8 mouse cellular contexts compared by ENCODE assay signal in the genomic region with DNA sequence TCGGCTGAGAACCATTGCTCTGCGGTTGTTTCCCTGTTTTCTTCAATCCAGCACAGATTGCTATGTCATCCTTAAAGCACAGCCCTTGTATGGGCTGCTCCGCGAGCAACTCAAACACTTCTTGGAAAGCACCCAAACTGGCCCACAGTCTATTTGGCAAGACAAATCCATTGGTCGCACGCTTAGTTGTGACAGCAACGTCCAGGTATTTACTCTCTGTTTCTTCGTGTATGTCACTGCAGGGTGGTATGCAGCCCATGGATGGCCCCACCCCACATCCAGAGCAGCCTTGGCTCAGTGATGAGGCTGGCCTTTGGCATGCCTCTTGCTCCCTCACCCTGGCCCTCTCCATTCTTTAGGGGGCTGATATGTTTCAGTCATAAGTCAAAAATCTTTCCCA. TPM values are rescaled to one million over a fixed set of nuclear protein-coding genes. Genes with fewer than 3 reads are reported as not detected.
DNase-seq lines count a peak whose midpoint lies in the region; ATAC-seq and TF ChIP-seq lines count a peak whose summit lies in the region.

No protein-coding gene starts in this region.

- no peak overlapping the region for H3K27ac ChIP-seq in kidney, postnatal 0 days
- no peak overlapping the region for H3K27ac ChIP-seq in kidney, embryonic 16.5 days (ENCODE audit: low read length)
- peak overlapping the region; percentile 81 for H3K27ac ChIP-seq in embryonic fibroblast, embryonic 13.5 days (ENCODE audit: insufficient read depth, low read length)
- peak overlapping the region; percentile 22; the same call in 1 of the 2 replicates for H3K27ac ChIP-seq in lung, embryonic 14.5 days (ENCODE audit: low read depth)

- no peak for TF ChIP-seq POLR2A in embryonic fibroblast, embryonic 13.5 days (IDR thresholded peaks at IDR 0.05; ENCODE audit: low read depth, low read length)

- no peaks in the 10 kb centered on the region for H3K36me3 ChIP-seq in kidney, postnatal 0 days (ENCODE audit: insufficient read depth, low read length)
- no peaks in the 10 kb centered on the region for H3K36me3 ChIP-seq in kidney, embryonic 16.5 days (ENCODE audit: insufficient read depth, low read length)
- no peaks in the 10 kb centered on the region for H3K36me3 ChIP-seq in lung, embryonic 14.5 days (ENCODE audit: insufficient read depth)

- H3K9ac ChIP-seq in kidney, postnatal 0 days (ENCODE audit: low read depth, low read length): no peak overlapping the region
- H3K9ac ChIP-seq in kidney, embryonic 16.5 days (replicated peaks; ENCODE audit: low read length): no peak overlapping the region
- H3K9ac ChIP-seq in lung, embryonic 14.5 days: no peak overlapping the region

- H3K27me3 ChIP-seq in kidney, postnatal 0 days (ENCODE audit: insufficient read depth, low read length): no peaks in the 10 kb centered on the region
- no peaks in the 10 kb centered on the region for H3K27me3 ChIP-seq in kidney, embryonic 16.5 days (ENCODE audit: insufficient read depth, low read length)
- H3K27me3 ChIP-seq in Patski: no peaks in the 10 kb centered on the region
- no peaks in the 10 kb centered on the region for H3K27me3 ChIP-seq in lung, embryonic 14.5 days (ENCODE audit: insufficient read depth, low read length)

- H3K4me1 ChIP-seq in kidney, postnatal 0 days (replicated peaks; ENCODE audit: insufficient read depth, low read length): no peaks in the 10 kb centered on the region
- no peaks in the 10 kb centered on the region for H3K4me1 ChIP-seq in kidney, embryonic 16.5 days (ENCODE audit: insufficient read depth, low read length)
- peaks cover 4% of the 10 kb centered on the region; the same call in 1 of the 2 replicates for H3K4me1 ChIP-seq in embryonic fibroblast, embryonic 13.5 days (ENCODE audit: control insufficient read depth, insufficient read depth, low read length)
- 0 out of 2 replicates have a peak, but pooled peaks cover 2% of the 10 kb centered on the region for H3K4me1 ChIP-seq in lung, embryonic 14.5 days (ENCODE audit: insufficient read depth)

- CTCF ChIA-PET in Patski (lab: Charles Lee): no interaction called here

- no peaks in the 10 kb centered on the region for H3K9me3 ChIP-seq in kidney, postnatal 0 days (replicated peaks; ENCODE audit: low read length)
- H3K9me3 ChIP-seq in kidney, embryonic 16.5 days (ENCODE audit: low read length): no peaks in the 10 kb centered on the region
- no peaks in the 10 kb centered on the region for H3K9me3 ChIP-seq in lung, embryonic 14.5 days (ENCODE audit: low read depth, low read length)

- in situ Hi-C loops in Patski (cut with MboI; ENCODE audit: low pct_unique_long_range_greater_than_20kb): no loop called here

- no peak for TF ChIP-seq CTCF in kidney, postnatal 0 days (IDR thresholded peaks at IDR 0.05; ENCODE audit: low read depth)
- no peak for TF ChIP-seq CTCF in Patski (IDR thresholded peaks at IDR 0.05)
- no peak for TF ChIP-seq CTCF in embryonic fibroblast, embryonic 13.5 days (IDR thresholded peaks at IDR 0.05; ENCODE audit: borderline replicate concordance, insufficient read depth, low read length)
- no peak for TF ChIP-seq CTCF in lung, embryonic 14.5 days (IDR thresholded peaks at IDR 0.05; ENCODE audit: low read depth)

- H3K4me2 ChIP-seq in kidney, postnatal 0 days (ENCODE audit: low read length): no peak overlapping the region
- no peak overlapping the region for H3K4me2 ChIP-seq in kidney, embryonic 16.5 days (replicated peaks; ENCODE audit: low read depth, low read length)
- no peak overlapping the region for H3K4me2 ChIP-seq in lung, embryonic 14.5 days

- no peak for ATAC-seq in kidney, postnatal 0 days (replicated peaks; ENCODE audit: low FRiP score, low read depth)
- ATAC-seq in kidney, embryonic 16.5 days (ENCODE audit: low FRiP score, low TSS enrichment): no peak
- peak; percentile 87 for ATAC-seq in Patski
- peak; percentile 82; the same call in 1 of the 2 replicates for ATAC-seq in lung, embryonic 14.5 days (ENCODE audit: insufficient read depth)

- DNase-seq in kidney, postnatal 0 days (ENCODE audit: low spot score): peak; percentile 40
- DNase-seq in Patski (ENCODE audit: low read depth, low spot score): no peak
- DNase-seq in lung, embryonic 14.5 days: peak; percentile 91
- no peak for DNase-seq in left cerebral cortex, adult 18-20 months (ENCODE audit: low spot score in 2 of 2)
- DNase-seq in frontal cortex, postnatal 25 days (ENCODE audit: low spot score in 2 of 2): no peak
- no peak for DNase-seq in spleen, postnatal 10 days (ENCODE audit: low spot score in 2 of 2)

- H3K4me3 ChIP-seq in kidney, postnatal 0 days (replicated peaks; ENCODE audit: low read depth, low read length): no peak overlapping the region
- no peak overlapping the region for H3K4me3 ChIP-seq in kidney, embryonic 16.5 days (ENCODE audit: low read length)
- no peak overlapping the region for H3K4me3 ChIP-seq in embryonic fibroblast, embryonic 13.5 days (ENCODE audit: insufficient read depth, low read length)
- H3K4me3 ChIP-seq in lung, embryonic 14.5 days (ENCODE audit: low read depth, low read length): no peak overlapping the region

- 64% methylated on average over 8 of the region's 8 CpGs for WGBS in kidney, postnatal 0 days
- 67% methylated on average over 8 of the region's 8 CpGs for WGBS in kidney, embryonic 16.5 days
- 20% methylated on average over 8 of the region's 8 CpGs for WGBS in lung, embryonic 14.5 days

- POLR2A ChIA-PET in Patski (lab: Charles Lee): no interaction called here

RNA-seq across cellular contexts. Expression of gene Ipo5, which starts 42.5 kb away (rescaled TPM):
- 49.8 and 55.1 TPM in 2 replicates for polyA plus RNA-seq in kidney, postnatal 0 days (2015; fragmentation: Nextera tagmentation; extraction: Ambion mirVana)
- polyA plus RNA-seq in kidney, embryonic 16.5 days (2015; fragmentation: Nextera tagmentation; extraction: Ambion mirVana): 96.3 and 103 TPM in 2 replicates
- polyA plus RNA-seq in Patski (2021): 137 TPM
- 205 and 228 TPM in 2 replicates for polyA plus RNA-seq in embryonic fibroblast, embryonic 13.5 days (2011; ENCODE audit: insufficient read length, low read depth, missing spikeins)
- polyA plus RNA-seq in lung, embryonic 14.5 days (2014; fragmentation: Nextera tagmentation; extraction: Ambion mirVana): 131 and 132 TPM in 2 replicates
- total RNA-seq in left cerebral cortex, adult 18-20 months (2021): 100 to 1,000 TPM; 107 to 108 TPM

Comparison
In these comparisons a context has a peak if more than half of its experiments do, and no peak if none do; other contexts are left out.
1. ATAC-seq: peak in Patski (single experiment) and lung, embryonic 14.5 days (single experiment); none in kidney, postnatal 0 days (single experiment) and kidney, embryonic 16.5 days (single experiment).
2. DNase-seq: peak in kidney, postnatal 0 days (single experiment) and lung, embryonic 14.5 days (single experiment); none in Patski (single experiment), left cerebral cortex, adult 18-20 months (0 of 2), frontal cortex, postnatal 25 days (0 of 2) and spleen, postnatal 10 days (0 of 2).
3. H3K27ac ChIP-seq: peak in embryonic fibroblast, embryonic 13.5 days (single experiment) and lung, embryonic 14.5 days (single experiment); none in kidney, postnatal 0 days (single experiment) and kidney, embryonic 16.5 days (single experiment).